Mouse (Mus musculus): ENCODE measurements at regions not wholly inside any gene's neighbourhood (a gene's known extent, or its start where the extent isn't known, plus 50 kb on each side); places are given as distances from the start of the nearest gene placed in this dataset.

- TF ChIP-seq CHD1 (IDR thresholded peaks at IDR 0.05; ENCODE audit: low read depth, low read length), result no peak
- no peak for TF ChIP-seq POLR2A (IDR thresholded peaks at IDR 0.05; ENCODE audit: control insufficient read depth in 1 of 2, insufficient read depth in 1 of 2, low read depth in 1 of 2, low read length in 2 of 2, poor library complexity in 1 of 2)
- TF ChIP-seq CTCF (IDR thresholded peaks at IDR 0.05 in 2 of 3, conservative IDR thresholded peaks at IDR 0.05 in 1 of 3; ENCODE audit: control insufficient read depth in 1 of 3, insufficient read depth in 1 of 3, low read depth in 2 of 3, low read length in 3 of 3, poor library complexity in 1 of 3, severe bottlenecking in 1 of 3), result no peak
- TF ChIP-seq USF2 (IDR thresholded peaks at IDR 0.05; ENCODE audit: borderline replicate concordance in 1 of 2, insufficient read depth in 1 of 2, low read depth in 1 of 2, low read length in 2 of 2), result no peak
- no peak for TF ChIP-seq UBTF (IDR thresholded peaks at IDR 0.05; ENCODE audit: borderline replicate concordance, insufficient read depth, low read depth, low read length)
- no peak for TF ChIP-seq GABPA (IDR thresholded peaks at IDR 0.05; ENCODE audit: low read depth, low read length)
- no peak for TF ChIP-seq MEF2A (IDR thresholded peaks at IDR 0.05; ENCODE audit: extremely low read depth, insufficient replicate concordance, low read depth, low read length, poor library complexity, severe bottlenecking)
- TF ChIP-seq CHD2 (IDR thresholded peaks at IDR 0.05; ENCODE audit: low read length), result no peak
- no peak for TF ChIP-seq TBP (IDR thresholded peaks at IDR 0.05; ENCODE audit: low read depth, low read length)
- no peak for TF ChIP-seq MAFK (IDR thresholded peaks at IDR 0.05; ENCODE audit: borderline replicate concordance, low read depth, low read length)
Observed at GRCm38 (mm10) chr5:46002011-46002410, 144.6 kb upstream of the Lcorl start.
